Comparison of ENCODE assay signal across 16 mouse cellular contexts in genomic region chr12:27492270-27492669, GRCm38 (mm10).
DNase-seq lines count a peak whose midpoint lies in the region; ATAC-seq and TF ChIP-seq lines count a peak whose summit lies in the region.
"Had no signal": no experiment of that assay in that cellular context is flagged by ENCODE, and none has a peak within 500 bp of the region (broad histone marks: within the 10 kb centered on the region; RNA-seq: fewer than 3 reads in every experiment).

No protein-coding gene starts in this region.

- H3K9me3 ChIP-seq in heart, embryonic 10.5 days = no peaks in the 10 kb centered on the region
- no peaks in the 10 kb centered on the region for H3K9me3 ChIP-seq in midbrain, embryonic 10.5 days (replicated peaks)
- H3K9me3 ChIP-seq in midbrain, embryonic 11.5 days (ENCODE audit: control insufficient read depth, low read length) = no peaks in the 10 kb centered on the region
- H3K9me3 ChIP-seq: embryonic facial prominence, embryonic 13.5 days; neural tube, embryonic 12.5 days had no signal

- no peak for ATAC-seq in midbrain, embryonic 11.5 days (ENCODE audit: low FRiP score)
- ATAC-seq in Patski = peak; percentile 68
- ATAC-seq: CD4-positive, CD25-positive, alpha-beta regulatory T cell, adult 4 months had no signal

- peaks cover 35% of the 10 kb centered on the region for H3K4me1 ChIP-seq in heart, embryonic 10.5 days
- peaks cover 62% of the 10 kb centered on the region for H3K4me1 ChIP-seq in midbrain, embryonic 10.5 days
- H3K4me1 ChIP-seq in midbrain, embryonic 11.5 days (ENCODE audit: control insufficient read depth, insufficient read depth, low read length) = peaks cover 10% of the 10 kb centered on the region

- POLR2A ChIA-PET in Patski (lab: Charles Lee) = interaction anchor here (1.3 kb wide), 1 partner anchor 150 kb away, joined by 5 read pairs; the partner anchor contains the start of gene Sox11

- H3K4me3 ChIP-seq in heart, embryonic 10.5 days = no peak overlapping the region
- no peak overlapping the region for H3K4me3 ChIP-seq in midbrain, embryonic 10.5 days
- H3K4me3 ChIP-seq in midbrain, embryonic 11.5 days (ENCODE audit: low read depth, low read length) = no peak overlapping the region
- H3K4me3 ChIP-seq: embryonic facial prominence, embryonic 13.5 days; neural tube, embryonic 12.5 days had no signal

- no peak overlapping the region for H3K9ac ChIP-seq in midbrain, embryonic 11.5 days (ENCODE audit: low read length)
- H3K9ac ChIP-seq: embryonic facial prominence, embryonic 13.5 days; neural tube, embryonic 12.5 days had no signal

- H3K27me3 ChIP-seq in heart, embryonic 10.5 days (ENCODE audit: insufficient read depth, poor library complexity, severe bottlenecking) = no peaks in the 10 kb centered on the region
- no peaks in the 10 kb centered on the region for H3K27me3 ChIP-seq in midbrain, embryonic 10.5 days (ENCODE audit: low read depth, poor library complexity, severe bottlenecking)
- H3K27me3 ChIP-seq in midbrain, embryonic 11.5 days (ENCODE audit: control insufficient read depth, insufficient read depth, low read length) = no peaks in the 10 kb centered on the region
- H3K27me3 ChIP-seq in Patski = no peaks in the 10 kb centered on the region
- H3K27me3 ChIP-seq: embryonic facial prominence, embryonic 13.5 days; neural tube, embryonic 12.5 days had no signal

- WGBS in heart, embryonic 10.5 days = 7% methylated on average over 2 of the region's 2 CpGs
- WGBS in midbrain, embryonic 10.5 days = 19% methylated on average over 2 of the region's 2 CpGs
- 18% methylated on average over 2 of the region's 2 CpGs for WGBS in midbrain, embryonic 11.5 days

- in situ Hi-C loops in Patski (cut with MboI; ENCODE audit: low pct_unique_long_range_greater_than_20kb) = loop anchor here (25.0 kb wide), 1 partner anchor 955 kb away; no protein-coding TSS in a partner anchor

- H3K27ac ChIP-seq in heart, embryonic 10.5 days = peak overlapping the region; percentile 77
- H3K27ac ChIP-seq in midbrain, embryonic 10.5 days (replicated peaks) = peak overlapping the region; percentile 72
- no peak overlapping the region; the same call in 1 of the 2 replicates for H3K27ac ChIP-seq in midbrain, embryonic 11.5 days (ENCODE audit: low read depth, low read length)
- H3K27ac ChIP-seq: embryonic facial prominence, embryonic 13.5 days; neural tube, embryonic 12.5 days had no signal

- no peaks in the 10 kb centered on the region for H3K36me3 ChIP-seq in heart, embryonic 10.5 days
- H3K36me3 ChIP-seq in midbrain, embryonic 10.5 days = no peaks in the 10 kb centered on the region
- no peaks in the 10 kb centered on the region for H3K36me3 ChIP-seq in midbrain, embryonic 11.5 days (ENCODE audit: control insufficient read depth, insufficient read depth, low read length)
- H3K36me3 ChIP-seq: embryonic facial prominence, embryonic 13.5 days; neural tube, embryonic 12.5 days had no signal

- CTCF ChIA-PET in Patski (lab: Charles Lee) = no interaction called here

- no peak for DNase-seq in heart, embryonic 10.5 days (ENCODE audit: low spot score)
- DNase-seq in heart, adult 8-10 months (ENCODE audit: low spot score) = no peak
- peak; percentile 19 for DNase-seq in midbrain, embryonic 10.5 days (ENCODE audit: low spot score)
- no peak for DNase-seq in midbrain, embryonic 11.5 days (ENCODE audit: low spot score, missing footprints)
- DNase-seq in Patski (ENCODE audit: low read depth, low spot score) = peak; percentile 83
- DNase-seq in kidney, postnatal 4 days = peak; percentile 28 to 59
- DNase-seq in retina, postnatal 1 day = no peak
- DNase-seq in spleen, postnatal 14 days (ENCODE audit: low spot score in 2 of 2) = no peak
- DNase-seq: adrenal gland, postnatal 14 days; cerebellum, adult 18-20 months; heart, adult 18-20 months; layer of hippocampus, postnatal 36 days; right cerebral cortex, postnatal 4 days had no signal

- no peak overlapping the region for H3K4me2 ChIP-seq in midbrain, embryonic 11.5 days
- H3K4me2 ChIP-seq: embryonic facial prominence, embryonic 13.5 days; neural tube, embryonic 12.5 days had no signal

- TF ChIP-seq CTCF in Patski (IDR thresholded peaks at IDR 0.05) = no peak

Comparison
In these comparisons a context has a peak if more than half of its experiments do, and no peak if none do; other contexts are left out.
1. DNase-seq: peak in midbrain, embryonic 10.5 days (single experiment), Patski (single experiment) and kidney, postnatal 4 days (2 of 2); none in heart, embryonic 10.5 days (single experiment), heart, adult 8-10 months (single experiment), midbrain, embryonic 11.5 days (single experiment), retina, postnatal 1 day (single experiment) and spleen, postnatal 14 days (0 of 2).